8 mouse cellular contexts compared by ENCODE assay signal in genomic region chr17:49935602-49936205, GRCm38 (mm10).
DNase-seq lines count a peak whose midpoint lies in the region; ATAC-seq and TF ChIP-seq lines count a peak whose summit lies in the region.

No protein-coding gene starts in this region.

- 2% methylated on average over 4 of the region's 4 CpGs for WGBS in forebrain, embryonic 11.5 days

- no peaks in the 10 kb centered on the region for H3K4me1 ChIP-seq in G1E (ENCODE audit: insufficient read depth, low read depth, low read length)
- H3K4me1 ChIP-seq in forebrain, embryonic 11.5 days (replicated peaks; ENCODE audit: control insufficient read depth, insufficient read depth, low read length), result no peaks in the 10 kb centered on the region

- no peak overlapping the region for H3K4me3 ChIP-seq in G1E (ENCODE audit: low read depth, low read length)
- no peak overlapping the region for H3K4me3 ChIP-seq in forebrain, embryonic 11.5 days (ENCODE audit: low read depth, low read length)

- ATAC-seq in G1E (ENCODE audit: extremely low read depth, insufficient number of reproducible peaks, low FRiP score, poor library complexity, severe bottlenecking), result no peak
- ATAC-seq in forebrain, embryonic 11.5 days (replicated peaks; ENCODE audit: low FRiP score), result peak; percentile 79

- no peak overlapping the region for H3K9ac ChIP-seq in forebrain, embryonic 11.5 days (ENCODE audit: low read length)

- 0 out of 2 replicates have a peak, but pooled peaks have one; percentile 15 for TF ChIP-seq CTCF in G1E (IDR thresholded peaks at IDR 0.05; ENCODE audit: low read depth, low read length)

- no peak for DNase-seq in G1E (ENCODE audit: low spot score)
- peak; percentile 44 for DNase-seq in c-Kit-positive CD71-negative TER-119-negative erythroid progenitor cells, embryonic 14.5 days (ENCODE audit: low read depth)
- peak; percentile 88 for DNase-seq in forebrain, embryonic 11.5 days (ENCODE audit: low spot score)
- peak; percentile 88 for DNase-seq in heart, postnatal 4 days
- peak; percentile 61 to 82 for DNase-seq in layer of hippocampus, adult 8-10 months (ENCODE audit: low spot score in 2 of 2)
- peak; percentile 80 for DNase-seq in lung, postnatal 14 days
- peak; percentile 77 for DNase-seq in retina, postnatal 1 day
- DNase-seq in thymus, postnatal 36 days, result peak; percentile 50 to 66

- peaks cover 86% of the 10 kb centered on the region for H3K9me3 ChIP-seq in G1E (replicated peaks)
- H3K9me3 ChIP-seq in forebrain, embryonic 11.5 days (ENCODE audit: control insufficient read depth, low read length), result no peaks in the 10 kb centered on the region

- H3K36me3 ChIP-seq in G1E (replicated peaks), result no peaks in the 10 kb centered on the region
- no peaks in the 10 kb centered on the region for H3K36me3 ChIP-seq in forebrain, embryonic 11.5 days (ENCODE audit: control insufficient read depth, insufficient read depth, low read length)

- no peaks in the 10 kb centered on the region; the same call in 1 of the 2 replicates for H3K27me3 ChIP-seq in G1E (ENCODE audit: insufficient read depth, low read length)
- no peaks in the 10 kb centered on the region for H3K27me3 ChIP-seq in forebrain, embryonic 11.5 days (ENCODE audit: control insufficient read depth, insufficient read depth, low read length)

- no peak overlapping the region for H3K27ac ChIP-seq in forebrain, embryonic 11.5 days (ENCODE audit: low read depth, low read length)

- H3K4me2 ChIP-seq in forebrain, embryonic 11.5 days (ENCODE audit: low read depth, low read length, severe bottlenecking), result no peak overlapping the region
